Mouse (Mus musculus) ovary, postnatal 10 days (tissue): Measurements from ENCODE around the gene Rnf216.

Experiments
- DNase-seq: peaks from one replicate; pipeline ENCODE4 v3.0.0; 2022; ENCODE audit warnings: low spot score

The Rnf216 gene

GRCm38 (mm10) chr5:142960775-142961271, 152.0 kb downstream of the Rnf216 start:
- DNase-seq = no peak

- DNase-seq = peak; percentile 96
Observed at GRCm38 (mm10) chr5:142959576-142960556, 152.9 kb downstream of the Rnf216 start, which contains the start of gene Fscn1. Gene Fscn1, plus strand, starts transcription at chr5:142960343.

GRCm38 (mm10) chr5:142959156-142959555, 153.6 kb downstream of the Rnf216 start:
- no peak for DNase-seq

- DNase-seq = no peak
Observed at GRCm38 (mm10) chr5:142958464-142958863, 154.3 kb downstream of the Rnf216 start.

- DNase-seq = no peak
Observed at GRCm38 (mm10) chr5:142956956-142957703, 155.7 kb downstream of the Rnf216 start.

DNA sequence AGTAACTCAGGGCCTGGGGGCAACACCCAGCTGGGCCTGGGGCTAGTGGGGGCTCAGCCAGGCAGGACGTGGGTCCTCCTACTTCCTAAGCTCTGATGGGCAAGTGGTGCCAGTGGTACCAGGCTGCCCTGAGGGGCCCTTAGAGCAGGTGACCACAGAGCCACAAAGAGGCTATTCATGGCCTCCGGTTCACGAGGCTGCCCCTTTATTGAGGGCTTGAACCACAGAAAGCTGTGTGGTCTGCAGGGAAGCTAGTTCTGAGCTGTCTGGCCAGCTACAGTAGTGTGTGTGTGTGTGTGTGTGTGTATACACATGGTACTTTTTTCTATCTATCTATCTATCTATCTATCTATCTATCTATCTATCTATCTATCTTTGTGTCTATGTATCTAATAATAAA, 159.2 kb downstream of the Rnf216 start:
- DNase-seq = no peak

GRCm38 (mm10) chr5:142950405-142950804, 162.4 kb downstream of the Rnf216 start:
- DNase-seq = no peak

GRCm38 (mm10) chr5:142949580-142949979, 163.2 kb downstream of the Rnf216 start:
- no peak for DNase-seq

GRCm38 (mm10) chr5:142947460-142947859, 165.3 kb downstream of the Rnf216 start:
- DNase-seq = no peak

- no peak for DNase-seq
Observed at GRCm38 (mm10) chr5:142944979-142945682, 167.7 kb downstream of the Rnf216 start.
